Comparison of ENCODE assay signal across 8 mouse cellular contexts in the genomic region with DNA sequence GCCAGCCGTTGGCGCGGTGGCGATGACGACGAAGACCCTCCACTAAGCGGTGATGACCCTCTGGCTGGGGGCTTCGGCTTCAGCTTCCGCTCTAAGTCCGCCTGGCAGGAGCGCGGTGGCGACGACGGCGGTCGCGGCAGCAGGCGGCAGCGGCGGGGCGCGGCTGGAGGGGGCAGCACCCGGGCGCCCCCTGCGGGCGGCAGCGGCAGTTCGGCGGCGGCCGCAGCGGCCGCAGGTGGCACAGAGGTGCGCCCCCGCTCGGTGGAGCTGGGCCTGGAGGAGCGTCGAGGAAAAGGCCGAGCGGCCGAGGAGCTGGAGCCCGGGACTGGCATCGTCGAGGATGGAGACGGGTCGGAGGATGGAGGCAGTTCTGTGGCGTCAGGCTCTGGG. TPM values are rescaled to one million over a fixed set of nuclear protein-coding genes. Genes with fewer than 3 reads are reported as not detected.
DNase-seq lines count a peak whose midpoint lies in the region; ATAC-seq and TF ChIP-seq lines count a peak whose summit lies in the region.

No protein-coding gene starts in this region.

- H3K4me3 ChIP-seq in layer of hippocampus, adult 2 months, result peak overlapping the region; percentile 79
- H3K4me3 ChIP-seq in liver, embryonic 15.5 days (replicated peaks), result peak overlapping the region; percentile 48
- peak overlapping the region; percentile 74 for H3K4me3 ChIP-seq in neural tube, embryonic 12.5 days

- WGBS in liver, embryonic 15.5 days (ENCODE audit: insufficient replicate concordance), result 2% methylated on average over 47 of the region's 48 CpGs
- WGBS in neural tube, embryonic 12.5 days, result 3% methylated on average over 48 of the region's 48 CpGs

- no peak for ATAC-seq in liver, embryonic 15.5 days (ENCODE audit: insufficient read depth)
- ATAC-seq in neural tube, embryonic 12.5 days (ENCODE audit: low FRiP score, low read depth), result no peak

- peak overlapping the region; percentile 70 for H3K4me2 ChIP-seq in liver, embryonic 15.5 days
- H3K4me2 ChIP-seq in neural tube, embryonic 12.5 days (replicated peaks), result peak overlapping the region; percentile 97

- H3K27me3 ChIP-seq in liver, embryonic 15.5 days, result peaks cover 91% of the 10 kb centered on the region
- peaks cover 41% of the 10 kb centered on the region for H3K27me3 ChIP-seq in neural tube, embryonic 12.5 days (replicated peaks)

- no peaks in the 10 kb centered on the region for H3K9me3 ChIP-seq in liver, embryonic 15.5 days (replicated peaks)
- H3K9me3 ChIP-seq in neural tube, embryonic 12.5 days, result no peaks in the 10 kb centered on the region

- DNase-seq in layer of hippocampus, adult 2 months (ENCODE audit: low spot score in 2 of 2), result peak in 1 of 2 experiments; percentile 54
- DNase-seq in layer of hippocampus, postnatal 36 days, result no peak
- peak; percentile 54 to 76 for DNase-seq in cerebellum, postnatal 25 days
- peak; percentile 40 for DNase-seq in gastrocnemius, postnatal 25 days
- peak; percentile 58 for DNase-seq in kidney, adult 18-20 months
- peak; percentile 49 to 50 for DNase-seq in thymus, postnatal 36 days

- H3K27ac ChIP-seq in layer of hippocampus, adult 2 months, result peak overlapping the region; percentile 89
- no peak overlapping the region for H3K27ac ChIP-seq in liver, embryonic 15.5 days (replicated peaks)
- no peak overlapping the region for H3K27ac ChIP-seq in neural tube, embryonic 12.5 days

- peaks cover 8% of the 10 kb centered on the region for H3K4me1 ChIP-seq in liver, embryonic 15.5 days (replicated peaks)
- H3K4me1 ChIP-seq in neural tube, embryonic 12.5 days, result peaks cover 62% of the 10 kb centered on the region

- no peaks in the 10 kb centered on the region for H3K36me3 ChIP-seq in liver, embryonic 15.5 days (replicated peaks)
- H3K36me3 ChIP-seq in neural tube, embryonic 12.5 days, result no peaks in the 10 kb centered on the region

- H3K9ac ChIP-seq in liver, embryonic 15.5 days, result no peak overlapping the region
- H3K9ac ChIP-seq in neural tube, embryonic 12.5 days, result peak overlapping the region; percentile 87; the same call in 1 of the 2 replicates

- peak; percentile 69 for TF ChIP-seq CTCF in layer of hippocampus, adult 2 months (conservative IDR thresholded peaks at IDR 0.05)

RNA-seq across cellular contexts. Expression of gene Adcy5, which starts 1.6 kb away (rescaled TPM):
- total RNA-seq in layer of hippocampus, adult 2 months (2021), result 10 to 100 TPM; 74.3 to 76.8 TPM
- 10 to 100 TPM; 74.6 to 75.2 TPM for total RNA-seq in layer of hippocampus, postnatal 36 days (2021)
- 1 to 10 TPM; 1.2 to 4.1 TPM for total RNA-seq in gastrocnemius, postnatal 25 days (2021)
- polyA plus RNA-seq in liver, embryonic 15.5 days (2015; fragmentation: Nextera tagmentation; extraction: Ambion mirVana), result 0.20 and 0.24 TPM in 2 replicates
- 3.6 and 3.8 TPM in 2 replicates for polyA plus RNA-seq in neural tube, embryonic 12.5 days (2016; fragmentation: Nextera tagmentation; extraction: Ambion mirVana)

Comparison
In these comparisons a context has a peak if more than half of its experiments do, and no peak if none do; other contexts are left out.
1. DNase-seq: peak in cerebellum, postnatal 25 days (2 of 2), gastrocnemius, postnatal 25 days (single experiment), kidney, adult 18-20 months (single experiment) and thymus, postnatal 36 days (2 of 2); none in layer of hippocampus, postnatal 36 days (0 of 2).
2. RNA of gene Adcy5, which starts 1.6 kb away (total RNA-seq): 74.3 to 76.8 TPM in layer of hippocampus, adult 2 months and 74.6 to 75.2 TPM in layer of hippocampus, postnatal 36 days; 1.2 to 4.1 TPM in gastrocnemius, postnatal 25 days; every median in the first group is over 10 times any median in the second.
3. Peak in every context shown above with its lines, with median percentiles within 50 percentile points of each other: H3K4me3 ChIP-seq.